ENCODE assay signal across 12 mouse cellular contexts in genomic region chr13:51051016-51051415, GRCm38 (mm10).
"Had no signal": no experiment of that assay in that cellular context is flagged by ENCODE, and none has a peak within 500 bp of the region (broad histone marks: within the 10 kb centered on the region; RNA-seq: fewer than 3 reads in every experiment).

No protein-coding gene starts in this region.

- DNase-seq: retina, postnatal 1 day; right cerebral cortex, adult 18-20 months; right cerebral cortex, postnatal 14 days; right cerebral cortex, postnatal 25 days; right cerebral cortex, postnatal 4 days; spleen, adult 18-20 months; thymus, adult 18-20 months; thymus, adult 2 months; thymus, postnatal 14 days; thymus, postnatal 25 days; thymus, postnatal 36 days; thymus, postnatal 4 days had no signal
